Mouse (Mus musculus) stomach, embryonic 16.5 days (tissue): ENCODE data around the gene Itgb3bp. TPM values are rescaled to one million over a fixed set of nuclear protein-coding genes. Genes with fewer than 3 reads are reported as not detected.

Experiments used
- ATAC-seq: fragments of 200-750 bp; cut with Nextera tagmentation; 2 replicates; pipeline ENCODE4 v1.8.0; 2017; ENCODE audit warnings: moderate number of reproducible peaks, moderate TSS enrichment; ENCODE audit not compliant: insufficient read depth, low FRiP score
- H3K27ac ChIP-seq: fragments of 300-500 bp; sonication (generic); 2 replicates; pipeline ENCODE4 v1.5.1; 2014; ENCODE audit warnings: low read length
- H3K27me3 ChIP-seq: fragments of 300-500 bp; sonication (generic); 2 replicates; pipeline ENCODE4 v1.6.1; 2014; ENCODE audit warnings: low read length, control low read depth, mixed read lengths; ENCODE audit not compliant: control insufficient read depth, insufficient read depth
- H3K36me3 ChIP-seq: fragments of 300-500 bp; sonication (generic); 2 replicates; pipeline ENCODE4 v1.6.1; 2014; ENCODE audit warnings: low read length; ENCODE audit not compliant: control insufficient read depth, insufficient read depth
- H3K4me1 ChIP-seq: fragments of 300-500 bp; sonication (generic); 2 replicates; pipeline ENCODE4 v1.6.1; 2014; ENCODE audit warnings: low read length, control low read depth, mixed read lengths; ENCODE audit not compliant: control insufficient read depth, insufficient read depth
- H3K4me2 ChIP-seq: fragments of 300-500 bp; sonication (generic); 2 replicates; pipeline ENCODE4 v1.6.1; 2014; ENCODE audit warnings: low read depth, low read length, mixed read lengths
- H3K4me3 ChIP-seq: fragments of 300-500 bp; sonication (generic); replicated peaks from 2 replicates; pipeline ENCODE4 v1.5.1; 2014; ENCODE audit warnings: mild to moderate bottlenecking, low read length
- H3K9ac ChIP-seq: fragments of 300-500 bp; sonication (generic); 2 replicates; pipeline ENCODE4 v1.6.1; 2014; ENCODE audit warnings: low read length
- H3K9me3 ChIP-seq: fragments of 300-500 bp; sonication (generic); replicated peaks from 2 replicates; pipeline ENCODE4 v1.6.1; 2016; ENCODE audit warnings: low read length, control low read depth; ENCODE audit not compliant: control insufficient read depth
- WGBS: fragments of 180-500 bp; shearing (Covaris S2); extraction: QIAGEN DNeasy Blood & Tissue Kit; methylation state at CpG from one replicate; pipeline ENCODE4 v1.1.7; 2014; 5-methylcytosine and 5-hydroxymethylcytosine counted together
- polyA plus RNA-seq: library from polyadenylated mRNA; unstranded; fragments of >200 nt; fragmentation: Nextera tagmentation; extraction: Ambion mirVana; gene quantifications from 2 replicates; pipeline ENCODE4 v1.2.1, GENCODE M21; 2015

The Itgb3bp gene
- polyA plus RNA-seq, 1 experiment from 2014 or later: 33.6 TPM

DNA sequence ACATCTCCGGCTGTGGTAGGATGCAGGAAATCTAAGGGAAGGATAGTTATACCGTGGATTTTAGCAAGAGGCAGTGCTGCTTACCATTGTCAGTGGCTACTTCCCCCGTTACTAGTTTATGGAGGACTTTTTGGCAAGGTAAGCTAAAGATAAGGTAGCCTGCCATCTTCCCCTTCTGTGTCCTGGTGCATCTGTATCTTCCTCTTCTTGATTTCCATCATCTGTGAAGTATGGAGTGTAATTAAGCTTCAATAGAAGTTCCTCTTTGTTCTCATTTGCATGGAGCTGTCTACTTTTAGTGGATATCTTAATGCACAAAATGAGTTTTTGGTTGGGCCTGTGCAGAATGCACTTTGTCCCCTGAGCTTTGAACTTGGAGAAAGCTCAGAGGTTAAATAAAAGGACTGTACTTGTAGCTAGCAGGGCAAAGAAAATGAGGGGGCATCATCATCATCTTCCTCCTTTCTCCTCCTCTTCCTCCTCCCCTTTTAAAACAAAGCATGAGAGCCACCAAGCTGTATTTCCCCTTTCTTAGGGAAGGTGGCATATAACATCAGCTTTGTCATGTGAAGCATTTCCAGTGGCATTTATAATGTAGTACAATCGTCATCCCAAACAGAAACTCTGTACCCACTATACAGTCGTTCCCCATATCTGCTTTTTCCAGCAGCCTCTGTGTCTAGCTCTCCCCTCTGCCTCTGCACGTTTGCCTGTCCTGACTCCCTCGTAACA, 28.6 kb upstream of the Itgb3bp start:
- no peak for ATAC-seq
- Histone ChIP-seq H3K27ac (no peak overlapping the region), H3K27me3 (no peaks in the 10 kb centered on the region), H3K4me3 (no peak overlapping the region), H3K4me1 (0 out of 2 replicates have a peak, but pooled peaks cover 9% of the 10 kb centered on the region), H3K4me2 (no peak overlapping the region), H3K9ac (no peak overlapping the region), H3K9me3 (no peaks in the 10 kb centered on the region), H3K36me3 (no peaks in the 10 kb centered on the region)
- 66% methylated on average over 7 of the region's 7 CpGs for WGBS

DNA sequence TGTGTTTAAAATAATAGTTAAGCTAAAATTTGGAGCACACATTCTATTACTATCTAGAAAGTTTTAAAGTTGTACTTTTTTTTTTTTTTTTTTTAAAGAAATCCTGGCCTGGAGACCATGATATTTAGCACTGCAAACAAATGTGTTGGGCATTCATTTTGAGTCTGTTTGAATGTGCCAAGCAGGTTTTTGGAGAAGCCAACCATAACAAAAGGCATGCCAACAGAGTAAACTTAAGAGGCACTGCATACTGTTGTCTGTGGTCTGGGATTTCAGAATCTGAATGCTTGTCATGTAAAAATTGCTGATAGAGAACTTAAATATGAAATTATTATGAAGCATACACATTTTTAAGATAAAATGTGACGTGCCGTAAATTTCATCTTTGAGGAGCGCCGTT, 27.6 kb upstream of the Itgb3bp start:
- no peak overlapping the region for H3K9ac ChIP-seq
- no peak overlapping the region for H3K4me2 ChIP-seq
- no peaks in the 10 kb centered on the region for H3K27me3 ChIP-seq
- ATAC-seq: no peak
- 86% methylated on average over 4 of the region's 4 CpGs for WGBS
- H3K9me3 ChIP-seq: no peaks in the 10 kb centered on the region
- H3K36me3 ChIP-seq: no peaks in the 10 kb centered on the region
- no peak overlapping the region for H3K27ac ChIP-seq
- H3K4me1 ChIP-seq: 0 out of 2 replicates have a peak, but pooled peaks cover 9% of the 10 kb centered on the region
- H3K4me3 ChIP-seq: no peak overlapping the region

DNA sequence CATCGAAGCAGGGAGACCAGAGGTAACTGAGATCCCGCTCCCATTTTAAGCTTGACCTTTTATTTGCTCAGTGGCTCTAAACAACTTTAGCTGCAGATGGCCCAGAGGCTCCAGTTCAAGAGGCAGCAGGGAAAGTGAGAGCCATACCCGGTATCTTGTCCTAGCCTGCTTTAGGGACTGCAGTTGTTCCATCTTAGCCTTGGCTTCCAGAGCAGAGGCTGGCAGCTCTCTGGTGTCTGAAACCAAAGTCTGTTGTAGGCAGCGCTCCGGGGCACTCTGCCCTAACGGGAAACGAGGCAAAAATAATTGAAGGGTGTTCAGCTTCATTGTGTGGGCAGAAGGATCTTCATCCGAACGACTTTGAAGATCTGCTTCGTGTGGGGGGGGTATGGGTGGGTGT, 25.8 kb upstream of the Itgb3bp start:
- no peak for ATAC-seq
- Histone ChIP-seq H3K27me3 (no peaks in the 10 kb centered on the region), H3K36me3 (no peaks in the 10 kb centered on the region), H3K27ac (no peak overlapping the region), H3K4me3 (no peak overlapping the region), H3K9me3 (no peaks in the 10 kb centered on the region), H3K9ac (no peak overlapping the region), H3K4me2 (no peak overlapping the region), H3K4me1 (0 out of 2 replicates have a peak, but pooled peaks cover 9% of the 10 kb centered on the region)
- 83% methylated on average over 10 of the region's 10 CpGs for WGBS

DNA sequence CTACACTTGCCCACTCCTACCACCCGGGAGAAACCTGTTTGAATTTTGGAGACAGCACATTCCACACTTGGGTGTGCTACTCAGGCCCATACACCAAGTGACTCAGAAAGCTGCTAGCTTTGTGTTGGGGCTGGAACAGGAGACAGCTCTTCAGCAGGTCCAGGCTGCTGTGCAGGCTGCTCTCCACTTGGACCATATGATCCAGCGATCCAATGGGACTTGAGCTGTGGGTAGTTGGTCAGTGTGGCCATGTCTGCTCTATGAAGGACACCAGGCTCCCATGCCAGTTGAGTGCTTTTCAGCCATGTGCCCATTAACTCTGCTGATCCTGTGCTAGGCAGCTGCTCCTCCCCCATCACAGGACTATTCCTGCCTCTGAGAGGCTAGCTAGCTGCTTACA, 24.3 kb upstream of the Itgb3bp start:
- no peaks in the 10 kb centered on the region for H3K9me3 ChIP-seq
- H3K9ac ChIP-seq: no peak overlapping the region
- H3K4me1 ChIP-seq: no peaks in the 10 kb centered on the region
- WGBS: 77% methylated on average over 2 of the region's 2 CpGs
- no peaks in the 10 kb centered on the region for H3K27me3 ChIP-seq
- H3K4me2 ChIP-seq: no peak overlapping the region
- H3K36me3 ChIP-seq: no peaks in the 10 kb centered on the region
- H3K27ac ChIP-seq: no peak overlapping the region
- no peak for ATAC-seq
- H3K4me3 ChIP-seq: no peak overlapping the region

DNA sequence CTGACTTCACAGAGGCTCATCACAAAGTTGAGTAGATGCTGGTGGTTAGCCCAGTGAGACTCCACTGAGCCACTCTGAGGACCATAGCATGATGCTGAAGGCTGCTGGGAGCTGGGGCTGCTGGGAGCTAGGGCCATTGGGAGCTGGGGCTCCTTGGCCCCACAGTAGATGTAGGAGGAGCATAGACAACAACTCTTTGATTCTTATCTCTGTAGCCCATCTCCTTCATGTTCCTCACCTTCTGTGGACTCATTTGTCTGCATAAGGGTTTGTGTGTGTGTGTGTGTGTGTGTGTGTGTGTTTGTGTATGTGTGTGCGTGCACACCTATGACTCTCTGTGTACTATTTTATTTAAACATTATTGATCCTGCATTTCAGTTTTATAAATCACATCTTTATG, 18.3 kb upstream of the Itgb3bp start:
- 74% methylated on average over 1 of the region's 1 CpGs for whole genome bisulfite sequencing
- ATAC-seq: 0 out of 2 replicates have a peak, but pooled peaks have one; percentile 29

DNA sequence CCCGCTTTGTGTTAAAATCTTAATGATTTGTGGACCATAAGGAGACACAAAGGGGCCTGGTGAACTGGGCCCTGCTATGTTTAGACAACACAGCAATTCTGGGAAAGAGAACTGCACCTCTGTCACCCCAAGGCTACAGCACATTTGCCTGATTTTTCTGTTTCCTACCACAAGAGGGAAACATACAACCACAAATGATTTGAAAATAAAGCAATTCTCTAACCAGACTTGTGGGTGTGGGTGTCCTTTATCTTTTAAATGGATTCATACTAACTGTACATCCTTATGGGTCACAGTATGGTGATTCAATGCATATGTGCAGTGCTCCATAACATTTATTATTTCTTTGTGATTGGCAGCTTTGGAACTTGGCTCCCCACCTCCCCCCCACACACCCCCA, 17.6 kb upstream of the Itgb3bp start:
- ATAC-seq: peak; percentile 31; the same call in 1 of the 2 replicates

More for the DNA sequence above, 18.3 kb upstream of the Itgb3bp start:
- H3K27me3 ChIP-seq: no peaks in the 10 kb centered on the region
- H3K9ac ChIP-seq: no peak overlapping the region
- H3K36me3 ChIP-seq: no peaks in the 10 kb centered on the region
- no peak overlapping the region for H3K27ac ChIP-seq
- H3K4me3 ChIP-seq: no peak overlapping the region
- no peak overlapping the region for H3K4me2 ChIP-seq
- no peaks in the 10 kb centered on the region for H3K4me1 ChIP-seq
- no peaks in the 10 kb centered on the region for H3K9me3 ChIP-seq

DNA sequence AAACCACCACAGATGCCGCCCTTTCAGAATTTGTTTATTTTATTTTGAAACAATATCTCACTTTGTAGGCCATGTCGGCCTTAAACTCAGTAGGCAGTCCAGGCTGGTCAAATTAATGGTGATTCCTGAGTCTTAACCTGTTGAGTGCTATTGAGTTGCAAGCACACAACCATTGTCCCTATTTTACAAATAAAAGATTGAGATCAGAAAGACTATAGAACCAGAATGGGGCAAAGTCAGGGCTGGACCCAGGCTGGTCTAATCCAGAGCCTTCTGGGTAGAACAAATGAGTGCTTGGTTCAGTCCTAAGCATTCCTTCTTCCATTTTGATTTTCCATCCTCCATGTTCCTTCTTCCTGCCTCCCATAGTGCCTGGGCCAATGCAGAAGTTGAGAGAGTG, 16.9 kb upstream of the Itgb3bp start:
- Histone ChIP-seq H3K9ac (no peak overlapping the region), H3K4me2 (no peak overlapping the region), H3K27ac (no peak overlapping the region), H3K27me3 (no peaks in the 10 kb centered on the region), H3K36me3 (no peaks in the 10 kb centered on the region), H3K4me1 (no peaks in the 10 kb centered on the region), H3K9me3 (no peaks in the 10 kb centered on the region), H3K4me3 (no peak overlapping the region)
- WGBS: 74% methylated on average over 2 of the region's 2 CpGs
- no peak for ATAC-seq

More for the DNA sequence above, 17.6 kb upstream of the Itgb3bp start:
- H3K4me2 ChIP-seq: no peak overlapping the region
- H3K9ac ChIP-seq: no peak overlapping the region
- WGBS: 63% methylated on average over 1 of the region's 1 CpGs
- H3K4me3 ChIP-seq: no peak overlapping the region
- no peaks in the 10 kb centered on the region for H3K27me3 ChIP-seq
- no peaks in the 10 kb centered on the region for H3K36me3 ChIP-seq
- H3K4me1 ChIP-seq: no peaks in the 10 kb centered on the region
- no peaks in the 10 kb centered on the region for H3K9me3 ChIP-seq
- H3K27ac ChIP-seq: no peak overlapping the region

DNA sequence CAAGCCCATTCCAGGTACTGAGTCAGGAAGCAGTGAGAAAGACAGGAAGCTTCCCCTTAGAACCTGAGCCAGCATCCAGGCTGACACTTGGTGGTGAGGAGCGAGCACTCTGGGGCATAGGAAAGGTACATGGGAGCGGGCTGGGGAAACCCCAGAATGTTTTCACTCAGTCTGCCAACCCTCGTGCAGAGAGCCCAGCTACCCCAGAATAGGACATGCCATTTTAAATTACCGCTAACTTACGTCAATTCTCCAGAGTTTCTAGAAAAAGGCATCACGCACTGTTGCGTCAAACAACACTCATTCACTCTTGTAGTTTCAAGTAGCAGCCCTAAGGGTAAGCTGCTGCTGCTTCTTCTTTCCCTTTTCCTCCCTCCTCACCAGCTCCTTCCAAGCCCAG, 15.4 kb upstream of the Itgb3bp start:
- no peaks in the 10 kb centered on the region for H3K4me1 ChIP-seq
- H3K9me3 ChIP-seq: no peaks in the 10 kb centered on the region
- H3K27me3 ChIP-seq: no peaks in the 10 kb centered on the region
- 87% methylated on average over 7 of the region's 7 CpGs for WGBS
- ATAC-seq: no peak
- H3K9ac ChIP-seq: no peak overlapping the region
- no peak overlapping the region for H3K4me3 ChIP-seq
- H3K36me3 ChIP-seq: no peaks in the 10 kb centered on the region
- H3K27ac ChIP-seq: no peak overlapping the region
- H3K4me2 ChIP-seq: no peak overlapping the region

DNA sequence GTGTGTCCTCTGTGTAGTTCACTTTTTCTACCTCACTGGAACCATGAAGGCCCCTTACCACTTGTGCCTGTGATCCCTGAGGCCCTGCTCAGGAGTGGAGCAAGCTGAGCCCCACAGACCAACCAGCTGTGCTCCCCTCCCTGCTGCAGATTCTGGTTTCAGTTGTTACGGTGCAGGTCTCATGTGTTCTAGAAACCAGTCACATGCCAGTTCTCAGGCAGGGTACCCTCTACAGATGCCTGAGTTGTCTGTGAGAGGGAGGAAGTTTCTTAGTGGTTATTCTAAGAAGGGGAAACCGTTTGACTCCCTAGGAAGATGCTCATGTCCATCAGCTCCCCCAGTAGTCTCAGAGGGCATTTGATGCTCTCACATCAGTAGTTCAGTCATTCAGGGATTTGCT, 15.0 kb upstream of the Itgb3bp start:
- ATAC-seq: no peak
- no peaks in the 10 kb centered on the region for H3K4me1 ChIP-seq
- no peak overlapping the region for H3K4me2 ChIP-seq
- no peaks in the 10 kb centered on the region for H3K36me3 ChIP-seq
- no peak overlapping the region for H3K4me3 ChIP-seq
- H3K27ac ChIP-seq: no peak overlapping the region
- H3K27me3 ChIP-seq: no peaks in the 10 kb centered on the region
- H3K9me3 ChIP-seq: no peaks in the 10 kb centered on the region
- WGBS: 77% methylated on average over 2 of the region's 2 CpGs
- no peak overlapping the region for H3K9ac ChIP-seq
